Mouse (Mus musculus): ENCODE measurements around the gene Aqp1. TPM values are rescaled to one million over a fixed set of nuclear protein-coding genes. Genes with fewer than 3 reads are reported as not detected.

The Aqp1 gene
- polyA plus RNA-seq, 1 experiment from 2014 or later: 19.0 TPM

DNA sequence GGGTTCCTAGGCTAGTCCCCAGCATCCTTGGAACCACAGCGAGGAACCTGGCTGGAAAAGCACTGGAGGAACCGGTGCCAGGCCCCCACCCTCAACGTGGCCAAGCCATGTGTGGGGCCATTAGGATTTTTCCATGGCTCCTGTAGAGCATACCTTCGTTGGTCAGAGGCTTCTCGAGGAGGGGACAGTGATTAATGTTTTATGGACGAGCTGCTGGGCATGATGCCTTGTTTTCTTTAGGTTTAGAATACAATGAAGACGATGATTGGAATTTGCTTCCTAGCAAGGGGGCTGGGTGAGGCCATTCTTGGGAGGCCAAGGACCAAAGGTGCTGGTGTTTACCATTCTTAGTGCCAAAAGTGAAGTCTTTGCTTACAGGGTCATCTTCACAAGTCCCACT lies 15.5 kb downstream of the Aqp1 start:
- H3K36me3 ChIP-seq (ENCODE audit: control insufficient read depth, insufficient read depth): no peaks in the 10 kb centered on the region
- no peak for TF ChIP-seq CTCF (IDR thresholded peaks at IDR 0.05; ENCODE audit: low read depth)
- no peak overlapping the region for H3K27ac ChIP-seq (ENCODE audit: low read depth, low read length)
- no peak for ATAC-seq
- H3K4me2 ChIP-seq (replicated peaks; ENCODE audit: low read depth): no peak overlapping the region
- no peaks in the 10 kb centered on the region for H3K9me3 ChIP-seq (ENCODE audit: control insufficient read depth)
- H3K4me1 ChIP-seq (replicated peaks; ENCODE audit: control insufficient read depth, insufficient read depth, low read length): 0 out of 2 replicates have a peak, but pooled peaks cover 3% of the 10 kb centered on the region
- no peak overlapping the region for H3K4me3 ChIP-seq (ENCODE audit: low read depth, low read length)
- no peaks in the 10 kb centered on the region for H3K27me3 ChIP-seq (replicated peaks; ENCODE audit: control insufficient read depth, insufficient read depth, low read length)
- WGBS: 53% methylated on average over 7 of the region's 7 CpGs
- H3K9ac ChIP-seq (ENCODE audit: low read depth, low read length): no peak overlapping the region

DNA sequence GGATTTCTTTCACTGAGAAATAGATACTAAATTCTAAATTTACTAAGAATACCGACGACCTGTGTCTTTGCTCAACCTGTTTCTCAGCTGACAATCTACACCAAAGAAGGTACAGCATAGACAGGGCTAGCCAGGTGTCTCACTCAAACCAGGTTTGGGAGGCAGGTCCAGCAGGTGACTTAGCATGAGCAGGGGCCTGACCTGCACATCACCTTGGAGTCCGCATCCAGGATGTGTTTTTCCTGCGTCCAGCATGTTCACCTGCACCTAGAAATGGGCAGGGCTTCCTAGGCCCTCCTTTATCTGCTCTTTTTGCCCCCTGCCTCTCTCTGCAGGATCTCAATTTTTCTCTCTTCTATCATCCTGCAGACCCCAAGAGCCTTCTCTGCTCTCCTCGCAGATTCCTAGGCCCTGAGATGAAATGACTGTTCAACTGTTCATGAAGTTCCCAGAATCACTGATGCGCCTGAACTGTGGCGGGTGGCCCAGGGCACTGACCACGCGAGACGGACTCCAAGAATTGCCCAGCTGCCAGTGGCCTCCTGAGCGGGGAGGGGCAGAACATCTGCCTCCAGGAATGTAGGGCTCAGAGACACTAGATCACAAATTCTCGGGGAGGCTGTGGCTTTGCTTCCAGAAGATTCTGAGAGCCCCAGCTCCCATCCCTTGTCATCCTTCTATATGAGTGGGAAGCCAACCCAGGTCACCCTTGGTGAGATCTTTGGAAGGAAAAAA lies 17.6 kb downstream of the Aqp1 start:
- ATAC-seq: no peak
- no peak overlapping the region for H3K4me2 ChIP-seq (replicated peaks; ENCODE audit: low read depth)
- no peaks in the 10 kb centered on the region for H3K36me3 ChIP-seq (ENCODE audit: control insufficient read depth, insufficient read depth)
- no peaks in the 10 kb centered on the region for H3K9me3 ChIP-seq (ENCODE audit: control insufficient read depth)
- WGBS: 79% methylated on average over 12 of the region's 12 CpGs
- TF ChIP-seq CTCF (IDR thresholded peaks at IDR 0.05; ENCODE audit: low read depth): no peak
- peaks cover 7% of the 10 kb centered on the region; the same call in 1 of the 2 replicates for H3K4me1 ChIP-seq (replicated peaks; ENCODE audit: control insufficient read depth, insufficient read depth, low read length)
- H3K4me3 ChIP-seq (ENCODE audit: low read depth, low read length): no peak overlapping the region
- no peaks in the 10 kb centered on the region for H3K27me3 ChIP-seq (replicated peaks; ENCODE audit: control insufficient read depth, insufficient read depth, low read length)
- H3K9ac ChIP-seq (ENCODE audit: low read depth, low read length): no peak overlapping the region
- no peak overlapping the region for H3K27ac ChIP-seq (ENCODE audit: low read depth, low read length)

DNA sequence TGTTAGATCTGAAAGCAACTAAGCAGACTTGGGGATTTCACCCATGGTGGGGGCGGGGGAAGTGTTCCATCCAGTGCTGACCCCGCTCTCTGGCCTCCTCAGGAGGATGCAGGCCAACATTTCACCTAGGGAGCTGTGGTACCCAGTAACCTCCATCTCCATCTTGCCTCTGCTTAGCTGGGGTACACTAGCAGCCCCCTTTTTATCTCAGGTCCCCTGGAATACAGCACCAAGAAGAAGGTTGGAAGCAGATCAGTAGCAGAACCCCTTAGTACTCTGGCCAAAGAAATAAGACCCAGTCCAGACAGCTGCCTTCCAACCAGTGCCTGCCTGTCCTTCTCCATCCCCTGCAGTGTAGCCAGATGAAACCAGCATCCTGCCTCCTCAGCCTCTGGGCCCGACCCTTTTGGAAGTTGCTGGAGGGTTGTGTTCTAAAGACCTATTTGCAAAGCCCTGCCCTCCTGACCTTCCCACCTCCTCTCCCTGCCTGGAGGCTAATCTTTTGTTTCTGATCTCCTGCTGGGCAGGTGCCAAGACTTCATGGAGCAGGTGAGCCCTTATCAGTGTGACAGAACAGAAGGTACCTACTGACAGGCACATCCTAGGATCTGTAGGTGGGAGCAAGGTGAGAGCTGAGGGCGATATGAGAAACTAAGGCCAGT lies 18.4 kb downstream of the Aqp1 start:
- Histone ChIP-seq H3K36me3 (ENCODE audit: control insufficient read depth, insufficient read depth) (no peaks in the 10 kb centered on the region), H3K27ac (ENCODE audit: low read depth, low read length) (no peak overlapping the region), H3K9ac (ENCODE audit: low read depth, low read length) (no peak overlapping the region), H3K27me3 (replicated peaks; ENCODE audit: control insufficient read depth, insufficient read depth, low read length) (no peaks in the 10 kb centered on the region), H3K4me2 (replicated peaks; ENCODE audit: low read depth) (no peak overlapping the region), H3K9me3 (ENCODE audit: control insufficient read depth) (no peaks in the 10 kb centered on the region), H3K4me3 (ENCODE audit: low read depth, low read length) (no peak overlapping the region), H3K4me1 (replicated peaks; ENCODE audit: control insufficient read depth, insufficient read depth, low read length) (peaks cover 7% of the 10 kb centered on the region; the same call in 1 of the 2 replicates)
- 62% methylated on average over 4 of the region's 4 CpGs for WGBS
- ATAC-seq: no peak
- TF ChIP-seq CTCF (IDR thresholded peaks at IDR 0.05; ENCODE audit: low read depth): no peak

DNA sequence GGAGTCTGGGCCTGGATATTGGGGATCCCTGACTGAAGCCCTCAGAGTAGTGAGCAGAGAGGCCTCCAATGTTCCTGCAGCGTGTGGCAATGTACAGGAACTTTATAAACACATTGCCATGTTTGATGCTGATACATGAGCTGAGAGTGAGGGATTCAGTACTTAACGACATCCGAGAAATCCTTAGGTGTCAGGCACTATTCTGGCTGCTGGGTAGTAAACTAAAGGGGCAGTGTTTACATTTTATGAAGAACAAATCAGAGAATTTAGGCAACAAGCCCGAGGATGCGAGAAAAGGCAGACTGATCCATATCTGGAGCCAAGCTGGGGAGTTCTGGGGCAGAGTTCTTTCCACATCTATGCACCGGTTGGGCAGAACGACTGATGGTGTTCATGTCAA lies 19.3 kb downstream of the Aqp1 start:
- Histone ChIP-seq H3K9me3 (ENCODE audit: control insufficient read depth) (no peaks in the 10 kb centered on the region), H3K27ac (ENCODE audit: low read depth, low read length) (no peak overlapping the region), H3K27me3 (replicated peaks; ENCODE audit: control insufficient read depth, insufficient read depth, low read length) (no peaks in the 10 kb centered on the region), H3K4me3 (ENCODE audit: low read depth, low read length) (no peak overlapping the region), H3K36me3 (ENCODE audit: control insufficient read depth, insufficient read depth) (no peaks in the 10 kb centered on the region), H3K4me2 (replicated peaks; ENCODE audit: low read depth) (no peak overlapping the region), H3K4me1 (replicated peaks; ENCODE audit: control insufficient read depth, insufficient read depth, low read length) (peaks cover 7% of the 10 kb centered on the region; the same call in 1 of the 2 replicates), H3K9ac (ENCODE audit: low read depth, low read length) (no peak overlapping the region)
- no peak for ATAC-seq
- WGBS: 60% methylated on average over 7 of the region's 7 CpGs
- TF ChIP-seq CTCF (IDR thresholded peaks at IDR 0.05; ENCODE audit: low read depth): no peak

DNA sequence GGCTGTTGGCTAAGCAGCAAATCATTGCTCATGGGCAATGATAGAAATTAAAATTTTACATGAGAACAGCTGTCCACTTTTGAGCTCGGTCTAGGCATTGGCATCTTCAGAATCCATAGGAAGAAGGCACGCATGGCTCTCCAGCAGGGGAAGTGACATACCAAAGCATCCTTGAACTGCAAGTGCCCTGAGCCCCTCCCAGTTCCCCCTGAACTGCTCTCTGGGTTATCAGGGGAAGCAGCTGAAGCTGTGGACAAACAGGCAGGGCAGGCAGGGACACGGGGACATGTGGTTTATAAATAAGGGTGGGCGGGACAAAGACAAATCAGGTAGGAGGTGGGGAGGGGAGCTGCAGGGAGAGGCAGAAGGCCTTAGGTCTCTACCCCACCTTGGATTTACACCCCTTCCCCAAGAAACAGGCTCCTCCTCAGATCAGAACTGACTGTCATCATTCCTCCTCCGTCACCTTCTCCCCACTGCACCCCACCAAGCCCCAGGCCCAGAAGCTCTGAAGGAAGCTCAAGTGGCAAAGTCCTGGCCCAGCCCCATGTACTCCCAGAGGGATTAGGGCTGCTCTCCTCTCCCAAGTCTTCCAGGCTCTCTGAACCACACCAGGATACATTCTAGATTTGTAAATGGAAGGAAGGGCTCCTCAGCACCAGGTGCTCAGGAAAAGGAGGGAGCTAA lies 19.9 kb downstream of the Aqp1 start:
- no peak overlapping the region; the same call in 1 of the 2 replicates for H3K27ac ChIP-seq (ENCODE audit: low read depth, low read length)
- 33% methylated on average over 5 of the region's 5 CpGs for WGBS
- ATAC-seq: no peak

More for the DNA sequence above, 19.9 kb downstream of the Aqp1 start:
- H3K36me3 ChIP-seq (ENCODE audit: control insufficient read depth, insufficient read depth): no peaks in the 10 kb centered on the region
- H3K4me2 ChIP-seq (replicated peaks; ENCODE audit: low read depth): no peak overlapping the region
- no peak overlapping the region for H3K9ac ChIP-seq (ENCODE audit: low read depth, low read length)
- H3K27me3 ChIP-seq (replicated peaks; ENCODE audit: control insufficient read depth, insufficient read depth, low read length): no peaks in the 10 kb centered on the region
- H3K4me3 ChIP-seq (ENCODE audit: low read depth, low read length): no peak overlapping the region
- H3K4me1 ChIP-seq (replicated peaks; ENCODE audit: control insufficient read depth, insufficient read depth, low read length): peaks cover 7% of the 10 kb centered on the region; the same call in 1 of the 2 replicates
- no peaks in the 10 kb centered on the region for H3K9me3 ChIP-seq (ENCODE audit: control insufficient read depth)
- no peak for TF ChIP-seq CTCF (IDR thresholded peaks at IDR 0.05; ENCODE audit: low read depth)
